Mouse (Mus musculus) C2C12 (cell line): ENCODE data around the gene Serpina3i.

Source experiments
- CTCF ChIP-seq: IDR thresholded peaks from one replicate; pipeline ENCODE4 v1.5.1; 2011; ENCODE audit not compliant: control insufficient read depth, insufficient read depth, insufficient read length
- MYOD1 ChIP-seq: IDR thresholded peaks from one replicate; pipeline ENCODE4 v1.6.1; 2011; ENCODE audit warnings: low read depth; ENCODE audit not compliant: control insufficient read depth, insufficient read length
- MYOG ChIP-seq: IDR thresholded peaks from one replicate; pipeline ENCODE4 v1.6.1; 2011; ENCODE audit not compliant: control insufficient read depth, insufficient read length; ENCODE audit errors: extremely low read depth

DNA sequence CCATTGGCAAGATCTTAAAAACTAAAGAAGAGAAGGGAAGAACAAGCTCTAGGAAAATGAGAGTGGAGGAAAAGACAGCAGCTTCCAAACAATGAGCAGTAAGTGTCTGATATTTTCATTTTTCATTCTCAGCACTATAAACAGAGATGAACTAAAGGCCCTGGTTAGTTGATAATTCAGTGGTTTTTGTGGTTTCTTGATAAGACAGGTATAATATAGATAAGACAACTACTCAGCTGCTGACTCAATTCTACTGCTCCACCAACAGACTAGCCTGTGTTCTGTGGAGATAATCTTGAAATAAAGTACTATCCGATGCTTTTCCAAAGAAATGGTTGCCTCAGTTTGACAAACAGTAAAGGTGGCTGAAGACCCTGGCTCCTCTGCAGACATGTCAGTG, 47.7 kb upstream of the Serpina3i start:
- TF ChIP-seq CTCF (no peak), MYOG (no peak), MYOD1 (no peak)
